Mouse (Mus musculus): Measurements from ENCODE around the gene Pitx1. TPM values are rescaled to one million over a fixed set of nuclear protein-coding genes. Genes with fewer than 3 reads are reported as not detected.
A peak's percentile ranks its signal among the peaks of the same experiment; 100 is the strongest.

Gene Pitx1
- polyA plus RNA-seq, 1 experiment from 2014 or later, result 1.2 TPM

DNA sequence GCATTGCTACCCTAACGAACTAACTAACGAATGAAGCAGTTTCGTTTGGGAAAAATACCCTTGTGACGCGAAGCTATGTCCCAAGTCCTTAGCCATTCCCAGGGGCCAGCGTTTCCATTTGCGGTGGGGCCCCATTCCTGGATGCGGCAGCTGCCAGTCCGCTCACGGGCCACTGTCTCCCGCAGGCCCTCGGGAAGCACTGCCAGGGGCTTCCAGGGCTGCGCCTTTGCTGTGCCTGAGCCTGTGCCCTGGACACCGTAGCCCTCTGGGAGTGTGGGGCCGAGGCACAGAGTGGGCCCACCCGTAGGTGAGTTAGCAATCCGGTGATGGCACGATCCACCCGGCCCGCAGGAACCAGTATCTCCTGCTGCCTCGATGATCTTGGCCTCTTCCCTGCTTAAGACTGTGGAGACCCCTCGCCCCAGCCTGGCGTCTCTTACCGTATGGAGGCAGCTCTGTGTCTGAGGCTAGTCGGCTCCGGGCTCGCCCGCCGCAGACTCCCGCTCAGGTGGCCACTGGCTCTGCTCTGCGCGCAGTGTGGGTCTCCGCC is 369 bp downstream of the Pitx1 start:
- ATAC-seq (replicated peaks; ENCODE audit: insufficient number of reproducible peaks, low FRiP score, low TSS enrichment), result no peak
- Histone ChIP-seq H3K4me1 (ENCODE audit: control insufficient read depth, insufficient read depth, low read length) (peaks cover 12% of the 10 kb centered on the region), H3K9me3 (replicated peaks; ENCODE audit: control insufficient read depth, low read length) (no peaks in the 10 kb centered on the region), H3K4me2 (peak overlapping the region; percentile 37), H3K4me3 (ENCODE audit: low read depth, low read length) (peak overlapping the region; percentile 25; the same call in 1 of the 2 replicates), H3K36me3 (ENCODE audit: control insufficient read depth, insufficient read depth, low read length) (no peaks in the 10 kb centered on the region), H3K9ac (ENCODE audit: low read depth, low read length) (no peak overlapping the region), H3K27me3 (ENCODE audit: control insufficient read depth, insufficient read depth, low read length) (peaks cover 97% of the 10 kb centered on the region), H3K27ac (ENCODE audit: low read depth, low read length) (no peak overlapping the region)
- WGBS (ENCODE audit: insufficient replicate concordance), result 1% methylated on average over 33 of the region's 33 CpGs

DNA sequence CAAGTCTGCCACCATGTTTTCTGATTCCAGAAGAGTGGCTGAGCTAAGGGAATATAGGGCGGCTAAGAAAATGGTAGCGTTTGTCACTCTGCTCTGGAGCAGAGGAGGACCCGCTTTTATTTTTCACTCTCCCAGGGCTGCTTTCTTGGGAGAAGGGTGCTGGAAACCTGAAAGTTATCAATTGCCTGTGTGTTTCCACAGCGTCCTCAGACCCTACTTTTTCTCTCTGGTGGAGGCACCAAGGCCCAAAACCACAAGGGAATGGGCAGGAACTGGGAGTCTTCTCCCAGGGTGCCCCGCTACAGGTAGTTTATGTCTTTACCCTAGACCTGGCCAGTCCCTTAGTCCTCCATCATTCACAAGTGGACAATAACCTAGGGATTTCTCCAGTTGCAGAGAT is 1.3 kb downstream of the Pitx1 start:
- 7% methylated on average over 5 of the region's 5 CpGs for WGBS (ENCODE audit: insufficient replicate concordance)
- Histone ChIP-seq H3K36me3 (ENCODE audit: control insufficient read depth, insufficient read depth, low read length) (no peaks in the 10 kb centered on the region), H3K27ac (ENCODE audit: low read depth, low read length) (no peak overlapping the region), H3K27me3 (ENCODE audit: control insufficient read depth, insufficient read depth, low read length) (peaks cover 95% of the 10 kb centered on the region), H3K4me1 (ENCODE audit: control insufficient read depth, insufficient read depth, low read length) (peaks cover 17% of the 10 kb centered on the region), H3K9me3 (replicated peaks; ENCODE audit: control insufficient read depth, low read length) (no peaks in the 10 kb centered on the region), H3K9ac (ENCODE audit: low read depth, low read length) (no peak overlapping the region), H3K4me3 (ENCODE audit: low read depth, low read length) (no peak overlapping the region), H3K4me2 (no peak overlapping the region)
- no peak for ATAC-seq (replicated peaks; ENCODE audit: insufficient number of reproducible peaks, low FRiP score, low TSS enrichment)

DNA sequence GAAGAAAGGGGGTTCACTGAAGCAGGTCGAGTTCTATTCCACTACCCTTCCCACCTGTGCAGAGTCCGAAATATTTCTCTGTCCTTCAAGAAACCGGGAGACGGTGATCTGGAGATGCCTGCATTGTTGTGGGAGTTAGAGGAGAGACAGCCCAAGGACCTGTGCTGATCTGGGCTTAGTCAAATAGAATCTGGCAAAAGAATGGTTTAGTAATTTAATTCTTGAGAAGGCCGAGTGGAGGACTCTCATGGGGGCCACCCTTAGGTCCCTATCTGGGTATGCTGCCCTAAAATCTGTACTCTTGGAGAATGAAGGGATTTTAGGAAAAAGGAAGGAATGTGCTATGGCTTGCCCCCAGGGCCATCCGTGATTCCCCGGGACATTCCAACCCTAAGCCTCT is 2.1 kb downstream of the Pitx1 start:
- Histone ChIP-seq H3K27me3 (ENCODE audit: control insufficient read depth, insufficient read depth, low read length) (peaks cover 92% of the 10 kb centered on the region), H3K4me2 (no peak overlapping the region), H3K27ac (ENCODE audit: low read depth, low read length) (no peak overlapping the region), H3K9ac (ENCODE audit: low read depth, low read length) (no peak overlapping the region), H3K36me3 (ENCODE audit: control insufficient read depth, insufficient read depth, low read length) (no peaks in the 10 kb centered on the region), H3K9me3 (replicated peaks; ENCODE audit: control insufficient read depth, low read length) (no peaks in the 10 kb centered on the region), H3K4me3 (ENCODE audit: low read depth, low read length) (no peak overlapping the region), H3K4me1 (ENCODE audit: control insufficient read depth, insufficient read depth, low read length) (peaks cover 17% of the 10 kb centered on the region)
- 7% methylated on average over 7 of the region's 7 CpGs for WGBS (ENCODE audit: insufficient replicate concordance)
- ATAC-seq (replicated peaks; ENCODE audit: insufficient number of reproducible peaks, low FRiP score, low TSS enrichment), result no peak

DNA sequence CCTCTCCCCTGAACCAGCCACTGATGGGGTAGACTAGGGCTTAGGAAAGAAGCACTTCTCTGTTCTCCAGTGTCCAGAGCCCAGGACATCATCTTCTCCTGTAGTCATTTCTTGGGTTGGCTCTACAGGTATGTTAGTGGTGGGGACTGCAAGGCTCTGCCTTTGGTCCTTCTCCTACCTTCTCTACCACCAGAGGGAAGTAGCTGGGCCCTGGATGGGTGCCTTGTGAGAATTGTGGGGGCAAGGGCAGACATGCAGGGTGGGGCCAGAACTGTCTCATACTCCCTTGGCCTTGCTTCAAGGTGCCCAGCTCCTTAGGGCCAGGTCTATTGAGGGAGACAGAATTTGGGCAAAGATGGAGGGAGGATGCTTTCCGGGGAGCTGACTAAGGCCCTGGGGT is 3.4 kb downstream of the Pitx1 start:
- ATAC-seq (replicated peaks; ENCODE audit: insufficient number of reproducible peaks, low FRiP score, low TSS enrichment), result no peak
- H3K9ac ChIP-seq (ENCODE audit: low read depth, low read length), result no peak overlapping the region
- no peak overlapping the region for H3K4me2 ChIP-seq
- H3K36me3 ChIP-seq (ENCODE audit: control insufficient read depth, insufficient read depth, low read length), result no peaks in the 10 kb centered on the region
- H3K27me3 ChIP-seq (ENCODE audit: control insufficient read depth, insufficient read depth, low read length), result peaks cover 93% of the 10 kb centered on the region
- H3K4me1 ChIP-seq (ENCODE audit: control insufficient read depth, insufficient read depth, low read length), result peaks cover 20% of the 10 kb centered on the region
- no peak overlapping the region for H3K27ac ChIP-seq (ENCODE audit: low read depth, low read length)
- 36% methylated on average over 1 of the region's 1 CpGs for WGBS (ENCODE audit: insufficient replicate concordance)
- H3K4me3 ChIP-seq (ENCODE audit: low read depth, low read length), result no peak overlapping the region
- H3K9me3 ChIP-seq (replicated peaks; ENCODE audit: control insufficient read depth, low read length), result no peaks in the 10 kb centered on the region

DNA sequence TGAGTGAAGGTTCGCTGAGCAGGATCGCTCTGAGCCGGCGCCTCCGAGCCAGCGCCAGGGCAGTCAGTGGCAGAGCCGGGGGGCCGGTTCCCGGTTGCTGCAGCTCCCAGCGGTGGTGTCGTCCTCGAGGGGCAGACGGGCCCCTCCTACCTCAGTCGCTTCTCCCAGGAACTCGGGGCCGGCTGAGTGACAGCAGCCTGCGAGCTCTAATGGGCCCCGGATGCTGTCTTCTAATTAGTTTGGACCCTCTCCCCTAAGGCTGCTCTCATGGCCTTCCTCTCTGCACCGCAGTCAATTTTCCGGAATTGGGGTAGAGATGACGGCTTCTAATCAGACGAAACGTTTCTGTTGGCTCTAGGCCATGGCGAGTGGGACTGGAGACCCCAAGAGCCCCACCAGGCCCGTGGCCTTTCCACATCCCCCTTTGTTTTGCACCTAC is 4.3 kb downstream of the Pitx1 start:
- H3K27ac ChIP-seq (ENCODE audit: low read depth, low read length), result no peak overlapping the region

DNA sequence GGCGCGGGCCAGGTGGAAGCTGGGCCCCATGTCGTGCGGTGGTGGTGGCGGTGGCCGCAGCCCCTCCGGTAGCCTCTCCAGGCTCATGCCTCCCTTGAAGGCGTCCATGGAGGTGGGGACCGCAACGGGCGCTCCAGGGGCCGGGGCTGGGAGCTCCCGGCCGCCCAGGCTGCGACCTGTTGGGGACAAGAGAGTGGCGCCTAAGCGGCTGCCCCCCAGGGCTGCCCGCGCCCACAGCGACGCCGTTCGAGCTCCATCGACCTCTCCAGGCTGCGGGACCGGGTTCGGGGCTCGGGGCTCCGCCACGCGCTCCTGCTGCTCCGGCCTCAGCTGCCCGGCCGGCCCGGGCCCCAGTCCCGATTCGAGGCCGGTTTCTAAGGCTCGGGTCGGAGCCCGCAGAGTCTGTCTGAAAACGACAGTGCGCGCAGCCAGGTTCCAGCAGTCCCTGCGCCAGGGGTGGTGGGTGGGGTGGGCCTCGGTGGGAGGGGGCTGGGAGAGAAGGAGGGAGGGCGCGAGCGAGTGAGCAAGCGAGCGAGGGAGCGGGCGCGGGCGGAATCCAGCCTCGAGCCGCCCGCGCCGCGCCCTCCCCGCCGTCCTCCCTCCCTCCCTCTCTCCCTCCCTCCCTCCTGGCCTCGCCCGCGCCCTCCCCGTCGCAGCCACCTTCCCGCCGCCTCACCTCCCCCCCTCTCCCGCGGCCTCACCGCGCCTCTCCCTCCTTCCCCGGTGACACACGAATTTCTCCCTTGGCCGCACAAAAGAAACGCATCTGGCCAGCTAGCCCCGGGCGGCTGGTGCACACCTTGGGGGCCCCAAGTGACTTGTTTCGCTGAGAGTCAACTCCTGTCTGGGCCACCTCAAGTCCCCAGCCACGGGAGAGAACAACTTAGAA is 4.9 kb downstream of the Pitx1 start:
- Histone ChIP-seq H3K9ac (ENCODE audit: low read depth, low read length) (peak overlapping the region; percentile 46; the same call in 1 of the 2 replicates), H3K4me2 (peak overlapping the region; percentile 68), H3K4me1 (ENCODE audit: control insufficient read depth, insufficient read depth, low read length) (peaks cover 20% of the 10 kb centered on the region), H3K27me3 (ENCODE audit: control insufficient read depth, insufficient read depth, low read length) (peaks cover 88% of the 10 kb centered on the region), H3K9me3 (replicated peaks; ENCODE audit: control insufficient read depth, low read length) (no peaks in the 10 kb centered on the region), H3K4me3 (ENCODE audit: low read depth, low read length) (peak overlapping the region; percentile 48), H3K36me3 (ENCODE audit: control insufficient read depth, insufficient read depth, low read length) (no peaks in the 10 kb centered on the region), H3K27ac (ENCODE audit: low read depth, low read length) (no peak overlapping the region)
- ATAC-seq (replicated peaks; ENCODE audit: insufficient number of reproducible peaks, low FRiP score, low TSS enrichment), result peak; percentile 40; the same call in 1 of the 2 replicates
- WGBS (ENCODE audit: insufficient replicate concordance), result under 1% methylated on average over 63 of the region's 82 CpGs

More for the DNA sequence above, 4.3 kb downstream of the Pitx1 start:
- no peak for ATAC-seq (replicated peaks; ENCODE audit: insufficient number of reproducible peaks, low FRiP score, low TSS enrichment)
- Histone ChIP-seq H3K27me3 (ENCODE audit: control insufficient read depth, insufficient read depth, low read length) (peaks cover 89% of the 10 kb centered on the region), H3K4me3 (ENCODE audit: low read depth, low read length) (peak overlapping the region; percentile 48), H3K9me3 (replicated peaks; ENCODE audit: control insufficient read depth, low read length) (no peaks in the 10 kb centered on the region), H3K9ac (ENCODE audit: low read depth, low read length) (no peak overlapping the region), H3K36me3 (ENCODE audit: control insufficient read depth, insufficient read depth, low read length) (no peaks in the 10 kb centered on the region), H3K4me1 (ENCODE audit: control insufficient read depth, insufficient read depth, low read length) (peaks cover 20% of the 10 kb centered on the region), H3K4me2 (peak overlapping the region; percentile 68)
- 2% methylated on average over 25 of the region's 25 CpGs for WGBS (ENCODE audit: insufficient replicate concordance)

DNA sequence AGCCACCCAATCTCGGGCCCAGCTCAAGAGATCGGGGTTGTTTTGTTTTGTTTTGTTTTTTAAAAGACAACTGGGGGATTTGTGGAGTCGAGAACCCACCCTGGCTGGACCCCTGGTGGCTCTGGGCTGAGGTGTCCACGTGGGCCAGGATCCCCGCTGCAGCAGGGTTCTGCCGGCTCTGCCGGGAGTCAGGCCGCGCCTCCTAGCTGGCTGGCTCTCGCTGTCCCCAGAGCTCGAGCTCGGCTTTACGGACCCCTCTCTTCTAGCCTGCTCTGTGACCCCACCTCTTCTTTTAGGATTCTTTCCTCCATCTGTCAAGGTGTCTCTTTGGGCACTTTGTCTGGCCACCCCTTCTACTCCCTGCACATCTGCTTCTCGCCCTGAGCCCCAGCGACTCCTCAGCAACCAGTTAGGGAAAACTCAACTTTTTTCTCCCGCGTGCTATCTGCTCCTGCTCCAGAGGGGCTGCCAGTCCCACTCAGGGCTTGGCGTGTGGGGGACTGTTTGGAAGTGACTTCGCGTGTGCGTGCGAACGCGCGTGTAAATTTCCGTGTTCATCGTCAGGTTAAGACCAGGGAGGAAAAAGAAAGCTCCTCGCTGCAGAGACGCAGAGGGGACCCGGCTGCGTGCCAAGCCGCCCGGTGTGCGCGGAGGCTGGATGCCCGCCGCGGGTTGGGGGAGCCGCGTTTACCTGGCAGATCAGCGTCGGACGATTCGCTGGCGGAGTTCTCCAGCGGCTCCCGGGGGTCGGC is 5.7 kb downstream of the Pitx1 start:
- Histone ChIP-seq H3K27me3 (ENCODE audit: control insufficient read depth, insufficient read depth, low read length) (peaks cover 88% of the 10 kb centered on the region), H3K36me3 (ENCODE audit: control insufficient read depth, insufficient read depth, low read length) (no peaks in the 10 kb centered on the region), H3K27ac (ENCODE audit: low read depth, low read length) (no peak overlapping the region), H3K9me3 (replicated peaks; ENCODE audit: control insufficient read depth, low read length) (no peaks in the 10 kb centered on the region), H3K4me1 (ENCODE audit: control insufficient read depth, insufficient read depth, low read length) (peaks cover 19% of the 10 kb centered on the region), H3K4me2 (peak overlapping the region; percentile 68), H3K4me3 (ENCODE audit: low read depth, low read length) (peak overlapping the region; percentile 48), H3K9ac (ENCODE audit: low read depth, low read length) (peak overlapping the region; percentile 46; the same call in 1 of the 2 replicates)
- under 1% methylated on average over 46 of the region's 48 CpGs for WGBS (ENCODE audit: insufficient replicate concordance)
- ATAC-seq (replicated peaks; ENCODE audit: insufficient number of reproducible peaks, low FRiP score, low TSS enrichment), result no peak

DNA sequence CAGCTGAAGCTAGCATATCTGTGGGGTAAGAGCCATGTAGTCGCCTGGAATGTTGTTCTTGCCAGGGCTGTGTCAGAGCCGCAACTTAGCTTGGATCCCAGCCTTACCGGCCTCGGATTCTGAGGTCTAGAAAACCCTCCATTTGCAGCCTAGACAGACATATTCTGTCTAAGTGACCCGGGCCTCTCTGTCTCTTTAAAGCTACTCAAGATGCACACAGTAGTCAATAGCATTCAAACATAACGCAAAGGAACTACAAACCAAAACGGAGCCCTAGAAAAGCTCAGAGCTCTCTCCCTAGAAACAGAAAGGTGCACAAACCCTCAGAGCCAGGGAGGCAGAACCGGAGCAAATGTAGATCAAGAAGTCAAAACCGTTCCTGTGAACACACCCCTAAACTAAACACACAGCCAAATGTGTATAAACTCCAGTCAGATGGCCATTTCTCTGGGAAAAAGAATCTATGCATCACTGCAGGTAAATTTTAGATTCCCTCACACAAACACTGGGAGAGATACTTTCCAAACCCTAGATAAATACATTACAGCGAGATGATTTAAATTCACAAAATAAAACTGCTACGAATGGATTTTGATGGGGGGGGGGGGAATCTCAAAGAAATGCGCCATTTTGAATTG is 6.9 kb downstream of the Pitx1 start:
- Histone ChIP-seq H3K4me2 (peak overlapping the region; percentile 46; the same call in 1 of the 2 replicates), H3K4me3 (ENCODE audit: low read depth, low read length) (no peak overlapping the region), H3K4me1 (ENCODE audit: control insufficient read depth, insufficient read depth, low read length) (peaks cover 20% of the 10 kb centered on the region), H3K27ac (ENCODE audit: low read depth, low read length) (no peak overlapping the region), H3K9me3 (replicated peaks; ENCODE audit: control insufficient read depth, low read length) (no peaks in the 10 kb centered on the region), H3K36me3 (ENCODE audit: control insufficient read depth, insufficient read depth, low read length) (no peaks in the 10 kb centered on the region), H3K27me3 (ENCODE audit: control insufficient read depth, insufficient read depth, low read length) (peaks cover 89% of the 10 kb centered on the region), H3K9ac (ENCODE audit: low read depth, low read length) (no peak overlapping the region)
- WGBS (ENCODE audit: insufficient replicate concordance), result 3% methylated on average over 12 of the region's 12 CpGs
- no peak for ATAC-seq (replicated peaks; ENCODE audit: insufficient number of reproducible peaks, low FRiP score, low TSS enrichment)
